Mouse (Mus musculus) neural tube, embryonic 14.5 days (tissue): ENCODE measurements around the gene Izumo4. TPM values are rescaled to one million over a fixed set of nuclear protein-coding genes. Genes with fewer than 3 reads are reported as not detected.

ENCODE experiments used
- ATAC-seq: fragments of 200-750 bp; cut with Nextera tagmentation; 2 replicates; pipeline ENCODE4 v1.8.0; 2017; ENCODE audit warnings: low read depth, mild to moderate bottlenecking, moderate TSS enrichment, moderate library complexity
- H3K27ac ChIP-seq: fragments of 300-500 bp; sonication (generic); 2 replicates; pipeline ENCODE4 v1.5.1; 2014; ENCODE audit warnings: low read depth, mild to moderate bottlenecking, control low read depth, low read length, moderate library complexity, mixed read lengths
- H3K27me3 ChIP-seq: fragments of 300-500 bp; sonication (generic); 2 replicates; pipeline ENCODE4 v1.6.1; 2014; ENCODE audit warnings: low read length; ENCODE audit not compliant: control insufficient read depth, insufficient read depth
- H3K36me3 ChIP-seq: fragments of 300-500 bp; sonication (generic); 2 replicates; pipeline ENCODE4 v1.6.1; 2014; ENCODE audit warnings: low read length, mixed read lengths; ENCODE audit not compliant: control insufficient read depth, insufficient read depth
- H3K4me1 ChIP-seq: fragments of 300-500 bp; sonication (generic); 2 replicates; pipeline ENCODE4 v1.6.1; 2014; ENCODE audit warnings: low read length; ENCODE audit not compliant: control insufficient read depth, insufficient read depth
- H3K4me2 ChIP-seq: fragments of 300-500 bp; sonication (generic); 2 replicates; pipeline ENCODE4 v1.6.1; 2014; ENCODE audit warnings: mild to moderate bottlenecking, low read depth, low read length, control low read depth
- H3K4me3 ChIP-seq: fragments of 300-500 bp; sonication (generic); 2 replicates; pipeline ENCODE4 v1.5.1; 2014; ENCODE audit warnings: low read depth, low read length, control low read depth, mixed read lengths
- H3K9ac ChIP-seq: fragments of 300-500 bp; sonication (generic); replicated peaks from 2 replicates; pipeline ENCODE4 v1.6.1; 2014; ENCODE audit warnings: low read depth, mild to moderate bottlenecking, control low read depth, low read length, mixed read lengths
- H3K9me3 ChIP-seq: fragments of 300-500 bp; sonication (generic); 2 replicates; pipeline ENCODE4 v1.6.1; 2016; ENCODE audit warnings: low read length; ENCODE audit not compliant: control insufficient read depth
- WGBS: fragments of 180-500 bp; shearing (Covaris S2); extraction: QIAGEN DNeasy Blood & Tissue Kit; methylation state at CpG from one replicate; pipeline ENCODE4 v1.1.7; 2014; 5-methylcytosine and 5-hydroxymethylcytosine counted together
- polyA plus RNA-seq: library from polyadenylated mRNA; unstranded; fragments of >200 nt; fragmentation: Nextera tagmentation; extraction: Ambion mirVana; gene quantifications from 2 replicates; pipeline ENCODE4 v1.2.1, GENCODE M21; 2014

Gene Izumo4
- polyA plus RNA-seq, 1 experiment from 2014 or later, result 29.5 TPM

DNA sequence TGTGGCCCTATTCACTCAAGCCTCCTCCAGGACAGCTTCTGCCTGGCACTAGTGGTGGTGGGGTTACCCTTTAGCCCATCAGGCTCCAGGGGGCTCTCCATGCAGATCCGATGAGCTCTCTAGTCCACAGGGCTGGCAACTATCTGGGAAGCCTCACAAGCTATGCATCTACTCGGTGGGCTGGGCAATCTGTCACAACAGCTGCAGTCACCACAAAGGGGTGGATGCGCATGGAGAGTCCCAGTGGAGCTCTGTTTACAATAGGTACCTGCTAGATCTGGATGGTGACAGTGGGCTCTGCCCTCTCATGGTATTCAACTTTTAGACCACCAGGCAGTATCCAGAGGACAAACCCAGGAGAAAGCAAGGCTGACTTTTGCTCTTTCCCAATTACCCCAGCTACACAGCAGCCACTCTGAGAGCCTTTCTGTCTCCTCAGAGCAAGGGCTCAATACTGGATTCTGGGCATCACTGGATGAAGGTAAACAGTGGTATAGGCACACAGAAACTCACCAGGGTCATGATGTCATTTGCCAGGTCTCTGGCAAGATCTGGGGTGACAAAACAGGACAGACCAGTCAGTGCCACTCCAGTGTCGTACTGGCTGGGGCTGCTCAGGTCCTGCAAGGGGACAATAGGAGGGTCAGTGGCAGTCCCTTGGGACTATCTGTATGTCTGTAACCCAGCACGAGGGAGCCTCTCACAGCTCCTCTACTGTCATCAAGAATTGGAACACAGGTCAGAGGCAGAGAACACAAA, 25.6 kb downstream of the Izumo4 start:
- Histone ChIP-seq H3K4me3 (no peak overlapping the region), H3K9me3 (no peaks in the 10 kb centered on the region), H3K9ac (no peak overlapping the region), H3K4me2 (no peak overlapping the region), H3K36me3 (peaks cover 81% of the 10 kb centered on the region), H3K27me3 (no peaks in the 10 kb centered on the region), H3K4me1 (no peaks in the 10 kb centered on the region), H3K27ac (no peak overlapping the region)
- WGBS, result 86% methylated on average over 5 of the region's 5 CpGs
- no peak for ATAC-seq

DNA sequence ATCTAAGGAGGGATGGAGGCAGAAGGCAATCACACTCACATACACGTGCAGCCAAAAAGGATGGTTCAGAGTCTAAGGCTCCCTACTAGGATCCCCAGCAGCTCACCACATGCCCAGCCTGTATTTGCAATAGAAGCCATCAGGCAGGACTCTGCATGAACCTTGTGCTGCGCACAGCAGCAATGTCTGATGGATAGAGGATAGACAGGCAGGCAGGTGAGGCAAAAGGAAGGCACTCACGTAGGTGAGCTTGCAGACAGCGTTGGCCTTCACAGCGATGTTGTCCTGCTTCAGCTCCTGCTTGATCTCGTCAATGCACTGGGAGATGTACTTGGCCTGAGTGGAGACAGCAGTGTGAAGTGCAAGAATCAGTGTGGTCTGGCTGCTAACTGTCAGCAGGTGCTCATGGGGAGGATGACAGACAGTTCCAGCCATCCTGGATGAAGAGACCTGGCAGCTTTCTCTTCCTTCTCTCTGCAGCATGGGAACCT, 30.7 kb downstream of the Izumo4 start:
- no peak for ATAC-seq
- Histone ChIP-seq H3K9ac (no peak overlapping the region), H3K27ac (no peak overlapping the region), H3K9me3 (no peaks in the 10 kb centered on the region), H3K27me3 (no peaks in the 10 kb centered on the region), H3K4me1 (no peaks in the 10 kb centered on the region), H3K4me2 (no peak overlapping the region), H3K36me3 (peaks cover 48% of the 10 kb centered on the region), H3K4me3 (no peak overlapping the region)
- WGBS, result 94% methylated on average over 6 of the region's 6 CpGs

DNA sequence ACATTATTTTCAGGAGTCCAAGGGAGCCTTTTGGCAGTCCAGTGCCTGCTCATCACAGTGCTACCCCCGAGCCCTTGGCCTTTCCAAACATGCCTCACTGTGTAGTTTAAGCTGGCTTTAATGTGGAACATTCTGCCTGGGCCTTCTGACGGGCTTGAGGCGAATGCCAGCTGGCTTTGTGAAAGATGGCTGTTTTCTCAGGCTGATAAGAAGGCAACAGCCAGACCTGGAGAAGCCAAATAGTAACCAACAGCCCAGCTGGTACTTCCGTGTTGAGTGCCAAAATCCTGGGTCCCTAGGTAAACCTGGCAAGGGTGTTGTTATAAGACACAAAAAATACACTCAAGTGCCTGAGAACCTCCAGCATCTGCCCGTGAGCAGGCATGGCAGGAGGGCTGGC, 34.7 kb downstream of the Izumo4 start:
- no peak for ATAC-seq
- H3K36me3 ChIP-seq, result peaks cover 12% of the 10 kb centered on the region
- 78% methylated on average over 5 of the region's 5 CpGs for WGBS
- no peaks in the 10 kb centered on the region for H3K9me3 ChIP-seq
- H3K9ac ChIP-seq, result no peak overlapping the region
- peaks cover 22% of the 10 kb centered on the region for H3K4me1 ChIP-seq
- H3K4me3 ChIP-seq, result no peak overlapping the region
- no peak overlapping the region; the same call in 1 of the 2 replicates for H3K27ac ChIP-seq
- no peak overlapping the region for H3K4me2 ChIP-seq
- H3K27me3 ChIP-seq, result no peaks in the 10 kb centered on the region

DNA sequence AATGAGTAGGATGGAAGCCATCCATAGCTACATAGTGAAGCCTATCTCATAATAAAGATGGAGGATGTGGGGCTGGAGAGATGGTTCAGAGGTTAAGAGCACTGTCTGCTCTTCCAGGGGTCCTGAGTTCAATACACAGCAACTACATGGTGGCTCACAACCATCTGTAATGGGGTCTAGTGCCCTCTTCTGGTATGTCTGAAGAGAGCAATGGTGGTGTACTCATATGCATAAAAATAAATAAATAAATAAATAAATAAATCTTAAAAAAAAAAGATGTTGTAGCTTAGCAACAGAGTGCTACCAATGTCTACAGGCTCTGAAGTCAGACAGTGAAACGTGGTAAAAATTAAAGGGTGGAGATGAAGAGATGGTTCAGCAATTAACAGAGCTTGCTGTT, 36.7 kb downstream of the Izumo4 start:
- no peak for ATAC-seq
- Histone ChIP-seq H3K27ac (no peak overlapping the region), H3K4me3 (no peak overlapping the region), H3K9ac (no peak overlapping the region), H3K4me1 (peaks cover 25% of the 10 kb centered on the region), H3K27me3 (no peaks in the 10 kb centered on the region), H3K36me3 (peaks cover 5% of the 10 kb centered on the region), H3K4me2 (no peak overlapping the region), H3K9me3 (no peaks in the 10 kb centered on the region)
- WGBS, result 55% methylated on average over 1 of the region's 1 CpGs

DNA sequence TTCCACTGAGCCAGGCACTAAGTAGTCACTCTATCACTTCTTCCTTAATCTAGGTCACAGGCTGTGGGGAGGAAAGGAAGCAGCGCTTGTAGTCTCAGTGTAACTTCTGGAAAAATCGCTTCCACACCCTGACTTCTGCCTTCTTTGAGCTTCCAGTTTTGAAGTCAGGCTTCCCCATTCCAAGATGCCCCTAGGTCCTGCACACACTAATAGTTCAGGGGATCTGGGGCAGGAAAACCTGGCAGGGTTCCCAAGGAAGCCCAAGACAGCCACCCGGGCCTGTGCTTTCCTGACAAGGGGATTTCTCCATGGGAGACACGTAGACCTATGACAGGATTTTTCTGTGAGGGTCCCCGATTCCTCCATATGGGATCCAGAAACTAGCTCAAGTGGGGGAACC, 39.2 kb downstream of the Izumo4 start:
- 33% methylated on average over 5 of the region's 5 CpGs for WGBS

DNA sequence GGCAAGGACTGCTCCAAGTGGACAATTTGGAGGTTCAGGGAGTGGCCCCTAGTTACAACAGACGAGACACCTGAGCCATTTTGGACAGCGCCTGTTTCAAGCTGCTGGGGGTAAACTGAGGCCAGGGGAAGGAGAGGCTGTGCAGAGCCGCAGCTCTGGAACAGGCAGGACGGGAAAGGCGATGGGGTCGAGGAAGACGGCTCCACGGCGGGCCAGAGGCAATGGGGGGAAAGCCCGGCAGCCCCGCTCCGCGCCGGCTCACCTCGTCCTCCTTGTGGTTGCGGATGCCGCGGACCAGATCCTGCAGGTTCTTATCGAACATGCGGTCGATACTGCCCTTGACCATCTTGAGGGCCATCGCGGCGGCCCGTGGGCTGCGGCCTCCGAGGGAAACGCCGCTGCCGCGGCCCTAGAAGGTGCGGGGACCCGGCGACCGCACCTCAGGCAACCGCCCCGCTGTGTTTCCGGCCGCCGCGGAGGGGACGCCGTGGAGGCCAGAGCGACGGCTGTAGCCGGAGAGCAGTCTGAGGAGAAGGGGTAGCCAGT, 39.7 kb downstream of the Izumo4 start:
- Histone ChIP-seq H3K9me3 (no peaks in the 10 kb centered on the region), H3K4me3 (peak overlapping the region; percentile 81), H3K27me3 (no peaks in the 10 kb centered on the region), H3K4me1 (peaks cover 25% of the 10 kb centered on the region), H3K36me3 (no peaks in the 10 kb centered on the region), H3K4me2 (peak overlapping the region; percentile 99), H3K27ac (peak overlapping the region; percentile 71), H3K9ac (peak overlapping the region; percentile 90)
- ATAC-seq, result no peak; the same call in none of the 2 replicates
- WGBS, result under 1% methylated on average over 35 of the region's 46 CpGs

More for the DNA sequence above, 39.2 kb downstream of the Izumo4 start:
- Histone ChIP-seq H3K9ac (peak overlapping the region; percentile 90), H3K9me3 (no peaks in the 10 kb centered on the region), H3K4me2 (peak overlapping the region; percentile 99), H3K4me3 (peak overlapping the region; percentile 81), H3K27me3 (no peaks in the 10 kb centered on the region), H3K36me3 (no peaks in the 10 kb centered on the region), H3K27ac (no peak overlapping the region; the same call in 1 of the 2 replicates), H3K4me1 (peaks cover 25% of the 10 kb centered on the region)
- ATAC-seq, result no peak

DNA sequence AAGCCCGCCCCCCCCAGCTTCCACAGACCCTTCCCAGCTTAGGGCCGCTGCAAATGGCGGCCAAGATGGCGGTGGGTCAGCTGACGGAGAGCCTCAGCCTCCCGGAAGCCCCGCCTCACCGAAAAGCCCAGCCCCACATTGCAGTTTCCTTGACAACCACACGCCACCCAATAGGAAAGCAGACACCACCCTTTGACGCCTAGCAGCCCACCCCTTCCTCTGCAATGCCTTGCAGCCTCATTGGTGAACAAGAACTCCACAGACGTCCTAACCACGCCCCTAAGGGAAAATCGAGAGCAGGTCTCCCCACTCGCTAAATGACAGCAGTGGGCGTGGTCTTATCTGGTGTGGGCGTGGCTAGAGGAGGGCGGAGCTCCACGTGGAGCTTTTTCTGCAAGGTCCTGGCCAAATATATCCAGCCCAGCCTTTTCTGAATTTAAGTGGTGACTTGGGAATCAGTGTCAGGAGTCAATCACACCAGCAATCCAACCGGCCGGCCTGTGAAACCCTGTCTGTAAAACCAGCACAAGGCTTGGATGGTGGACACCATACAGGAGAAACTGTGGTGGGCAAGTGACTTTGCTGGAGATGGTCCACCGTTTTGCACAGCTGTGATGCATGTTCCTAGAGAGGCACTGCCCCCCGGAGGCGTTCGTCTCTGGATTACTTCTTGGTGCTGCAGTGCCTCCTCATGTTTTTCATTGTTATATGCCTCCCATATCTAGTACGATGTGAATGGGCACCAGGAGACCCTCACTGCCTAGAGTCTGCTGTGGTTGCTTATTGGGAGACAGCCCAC, 40.4 kb downstream of the Izumo4 start, which contains the start of gene Ap3d1:
TSS of gene Ap3d1 (minus strand) at position 85 of the 799 bp plus-strand sequence.
- H3K4me3 ChIP-seq, result peak within 1 kb of the TSS; percentile 81
- peak within 1 kb of the TSS; percentile 79 for H3K27ac ChIP-seq
- H3K9me3 ChIP-seq, result no peaks in the 10 kb centered on the region
- peaks cover 25% of the 10 kb centered on the region for H3K4me1 ChIP-seq
- no peaks in the 10 kb centered on the region for H3K36me3 ChIP-seq
- WGBS, result 2% methylated on average over 25 of the region's 25 CpGs
- peak within 1 kb of the TSS; percentile 90 for H3K9ac ChIP-seq
- peak within 1 kb of the TSS; percentile 99 for H3K4me2 ChIP-seq
- ATAC-seq, result peak; percentile 99
- no peaks in the 10 kb centered on the region for H3K27me3 ChIP-seq

DNA sequence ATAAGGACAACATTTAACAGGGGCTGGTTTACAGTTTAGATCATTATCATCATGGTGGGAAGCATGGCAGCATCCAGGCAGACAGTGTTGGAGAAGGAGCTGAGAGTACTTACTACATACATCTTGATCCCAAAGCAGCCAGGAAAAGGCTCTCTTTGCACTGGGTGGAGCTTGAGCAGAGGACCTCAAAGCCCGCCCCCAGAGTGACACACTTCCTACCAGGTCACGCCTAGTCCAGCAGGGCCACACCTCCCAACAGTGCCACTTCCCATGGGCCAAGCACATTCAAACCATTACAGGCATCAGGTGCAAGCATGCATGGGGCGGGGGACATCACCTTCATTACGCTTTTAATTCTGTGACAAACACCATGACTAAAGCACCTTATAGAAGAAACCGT, 42.3 kb downstream of the Izumo4 start:
- H3K9ac ChIP-seq, result no peak overlapping the region
- no peaks in the 10 kb centered on the region for H3K27me3 ChIP-seq
- H3K27ac ChIP-seq, result no peak overlapping the region
- ATAC-seq, result no peak
- H3K4me2 ChIP-seq, result no peak overlapping the region
- H3K4me3 ChIP-seq, result no peak overlapping the region
- peaks cover 23% of the 10 kb centered on the region for H3K4me1 ChIP-seq
- 42% methylated on average over 5 of the region's 5 CpGs for WGBS
- no peaks in the 10 kb centered on the region for H3K36me3 ChIP-seq
- H3K9me3 ChIP-seq, result no peaks in the 10 kb centered on the region
